Comparison of ENCODE assay signal across 9 mouse cellular contexts in the genomic region with DNA sequence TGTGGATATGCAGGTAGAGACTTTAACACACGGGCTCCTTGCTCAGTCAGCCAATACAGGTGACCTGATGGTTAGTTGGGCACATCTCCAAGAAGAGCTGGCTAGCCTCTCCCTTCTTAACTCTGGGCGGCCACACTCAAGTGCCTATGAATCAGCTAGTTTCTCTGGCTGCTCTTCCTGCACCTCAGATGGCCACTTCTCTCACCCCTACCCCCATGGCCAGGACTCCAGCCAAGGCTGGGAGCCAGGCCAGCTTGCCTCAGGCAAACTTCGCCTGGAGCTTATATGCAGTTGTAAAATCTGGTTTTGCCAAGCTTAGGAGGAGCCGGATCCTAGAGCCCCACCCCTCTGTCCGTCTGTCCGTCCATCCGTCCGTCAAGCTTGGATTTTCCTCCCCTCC. TPM values are rescaled to one million over a fixed set of nuclear protein-coding genes. Genes with fewer than 3 reads are reported as not detected.
DNase-seq lines count a peak whose midpoint lies in the region; ATAC-seq and TF ChIP-seq lines count a peak whose summit lies in the region.
"Had no signal": no experiment of that assay in that cellular context is flagged by ENCODE, and none has a peak within 500 bp of the region (broad histone marks: within the 10 kb centered on the region; RNA-seq: fewer than 3 reads in every experiment).

No protein-coding gene starts in this region.

- H3K9ac ChIP-seq in hindbrain, postnatal 0 days (replicated peaks; ENCODE audit: low read length), result no peak overlapping the region
- H3K9ac ChIP-seq in liver, embryonic 13.5 days, result no peak overlapping the region

- no peaks in the 10 kb centered on the region for H3K9me3 ChIP-seq in hindbrain, postnatal 0 days (ENCODE audit: low read length)
- H3K9me3 ChIP-seq in liver, embryonic 13.5 days (replicated peaks), result no peaks in the 10 kb centered on the region

- TF ChIP-seq CTCF in hindbrain, postnatal 0 days (IDR thresholded peaks at IDR 0.05; ENCODE audit: low read depth), result no peak
- no peak for TF ChIP-seq CTCF in small intestine, adult 2 months (IDR thresholded peaks at IDR 0.05; ENCODE audit: extremely low read depth, insufficient read length, insufficient replicate concordance, low read depth, low read length)

- peak; percentile 38 for DNase-seq in layer of hippocampus, adult 11-12 months (ENCODE audit: low spot score)
- no peak for DNase-seq in layer of hippocampus, postnatal 25 days (ENCODE audit: extremely low spot score in 1 of 2, low spot score in 1 of 2)
- peak; percentile 83 for DNase-seq in gastrocnemius, postnatal 10 days
- peak; percentile 78 for DNase-seq in hindbrain, postnatal 0 days (ENCODE audit: low spot score)
- no peak for DNase-seq in liver, embryonic 13.5 days

- H3K4me1 ChIP-seq in brown adipose tissue, adult 24 weeks (ENCODE audit: control insufficient read depth, insufficient read depth, insufficient read length, low read length), result peaks cover 14% of the 10 kb centered on the region
- peaks cover 25% of the 10 kb centered on the region; the same call in 1 of the 2 replicates for H3K4me1 ChIP-seq in hindbrain, postnatal 0 days (ENCODE audit: insufficient read depth, low read length)
- H3K4me1 ChIP-seq in liver, embryonic 13.5 days (replicated peaks), result no peaks in the 10 kb centered on the region; the same call in none of the 2 replicates
- H3K4me1 ChIP-seq in small intestine, adult 2 months (ENCODE audit: control insufficient read depth, insufficient read depth, insufficient read length, low read length), result peaks cover 4% of the 10 kb centered on the region

- H3K36me3 ChIP-seq in hindbrain, postnatal 0 days (ENCODE audit: insufficient read depth, low read length), result no peaks in the 10 kb centered on the region
- no peaks in the 10 kb centered on the region for H3K36me3 ChIP-seq in liver, embryonic 13.5 days
- peaks cover 13% of the 10 kb centered on the region for H3K36me3 ChIP-seq in small intestine, adult 2 months (ENCODE audit: control insufficient read depth, insufficient read depth, low read length)

- 37% methylated on average over 8 of the region's 8 CpGs for WGBS in hindbrain, postnatal 0 days
- WGBS in liver, embryonic 13.5 days (ENCODE audit: insufficient replicate concordance), result 47% methylated on average over 8 of the region's 8 CpGs
- 10% methylated on average over 8 of the region's 8 CpGs for WGBS in small intestine, adult 2 months

- H3K4me3 ChIP-seq in brown adipose tissue, adult 24 weeks (ENCODE audit: insufficient read depth, low read depth, low read length), result peak overlapping the region; percentile 94
- H3K4me3 ChIP-seq in hindbrain, postnatal 0 days (ENCODE audit: low read length), result peak overlapping the region; percentile 58; the same call in 1 of the 2 replicates
- no peak overlapping the region for H3K4me3 ChIP-seq in liver, embryonic 13.5 days (replicated peaks)
- H3K4me3 ChIP-seq in small intestine, adult 2 months (ENCODE audit: low read depth, low read length), result peak overlapping the region; percentile 69

- H3K27me3 ChIP-seq in hindbrain, postnatal 0 days (ENCODE audit: insufficient read depth, low read length), result peaks cover 10% of the 10 kb centered on the region; the same call in 1 of the 2 replicates
- H3K27me3 ChIP-seq in liver, embryonic 13.5 days, result peaks cover 79% of the 10 kb centered on the region
- H3K27me3 ChIP-seq in small intestine, adult 2 months (ENCODE audit: control insufficient read depth, insufficient read depth, low read length), result peaks cover 16% of the 10 kb centered on the region

- 0 out of 2 replicates have a peak, but pooled peaks have one; percentile 16 for ATAC-seq in hindbrain, postnatal 0 days
- no peak for ATAC-seq in liver, embryonic 13.5 days (ENCODE audit: low read depth)
- ATAC-seq in megakaryocyte-erythroid progenitor cell, adult 5-6 weeks (replicated peaks; ENCODE audit: low FRiP score, low TSS enrichment, poor library complexity, severe bottlenecking), result no peak

- H3K27ac ChIP-seq in brown adipose tissue, adult 24 weeks (replicated peaks; ENCODE audit: low read depth, low read length), result peak overlapping the region; percentile 87
- no peak overlapping the region for H3K27ac ChIP-seq in hindbrain, postnatal 0 days
- H3K27ac ChIP-seq in liver, embryonic 13.5 days, result no peak overlapping the region
- peak overlapping the region; percentile 65 for H3K27ac ChIP-seq in small intestine, adult 2 months (ENCODE audit: insufficient read depth, low read depth, low read length)

- peak; percentile 34; the same call in 1 of the 2 replicates for TF ChIP-seq POLR2A in small intestine, adult 2 months (IDR thresholded peaks at IDR 0.05; ENCODE audit: low read depth, low read length)

- H3K4me2 ChIP-seq in hindbrain, postnatal 0 days (ENCODE audit: low read depth, low read length), result peak overlapping the region; percentile 99
- H3K4me2 ChIP-seq in liver, embryonic 13.5 days, result peak overlapping the region; percentile 57

RNA-seq across cellular contexts. Expression of gene Pmp22, which starts 1.7 kb away (rescaled TPM):
- 10 to 100 TPM; 21.8 to 23.6 TPM for total RNA-seq in layer of hippocampus, postnatal 25 days (2021)
- 51.2 and 71.0 TPM in 2 replicates for polyA plus RNA-seq in brown adipose tissue, adult 24 weeks (2012; ENCODE audit: insufficient read depth, insufficient read length, missing spikeins)
- total RNA-seq in gastrocnemius, postnatal 10 days (2021), result 100 to 1,000 TPM; 266 to 376 TPM
- 45.6 and 74.2 TPM in 2 replicates for total RNA-seq in hindbrain, postnatal 0 days (2014; rRNA removed)
- 37.8 and 44.1 TPM in 2 replicates for polyA plus RNA-seq in hindbrain, postnatal 0 days (2015; fragmentation: Nextera tagmentation; extraction: Ambion mirVana)
- 21.5 and 22.2 TPM in 2 replicates for polyA plus RNA-seq in liver, embryonic 13.5 days (2015; fragmentation: Nextera tagmentation; extraction: Ambion mirVana)
- 24.9 and 1,148 TPM in 2 replicates for polyA plus RNA-seq in small intestine, adult 2 months (2012; rRNA removed)
- not detected in 2 replicates for total RNA-seq in megakaryocyte-erythroid progenitor cell, adult 5-6 weeks (2014; fragmentation: Nextera tagmentation)
- total RNA-seq in megakaryocyte-erythroid progenitor cell, adult 5-6 weeks (2017), result not detected in 2 replicates
- total RNA-seq: CH12.LX had no signal

Comparison
In these comparisons a context has a peak if more than half of its experiments do, and no peak if none do; other contexts are left out.
1. DNase-seq: peak in layer of hippocampus, adult 11-12 months (single experiment), gastrocnemius, postnatal 10 days (single experiment) and hindbrain, postnatal 0 days (single experiment); none in layer of hippocampus, postnatal 25 days (0 of 2) and liver, embryonic 13.5 days (single experiment).
2. H3K27ac ChIP-seq: peak in brown adipose tissue, adult 24 weeks (single experiment) and small intestine, adult 2 months (single experiment); none in hindbrain, postnatal 0 days (single experiment) and liver, embryonic 13.5 days (single experiment).
3. RNA of gene Pmp22, which starts 1.7 kb away (total RNA-seq): 266 to 376 TPM in gastrocnemius, postnatal 10 days, 45.6 to 74.2 TPM in hindbrain, postnatal 0 days and 21.8 to 23.6 TPM in layer of hippocampus, postnatal 25 days; not detected in megakaryocyte-erythroid progenitor cell, adult 5-6 weeks; every median in the first group is over 10 times any median in the second.